Mouse (Mus musculus) kidney, adult 2 months (tissue): ENCODE measurements around the gene Vps13a. TPM values are rescaled to one million over a fixed set of nuclear protein-coding genes. Genes with fewer than 3 reads are reported as not detected.
"Not testable (repeated sequence)": the region's sequence is repeated elsewhere in the genome, so short reads cannot be mapped to it uniquely, and the experiment has no call there.

Experiments used
- DNase-seq: peaks from one replicate; pipeline ENCODE4 v3.0.0; 2021
- H3K27ac ChIP-seq: fragments of 200-500 bp; 2 replicates; pipeline ENCODE4 v1.5.1; 2012; ENCODE audit warnings: low read depth, low read length, control low read depth, inconsistent platforms; ENCODE audit not compliant: insufficient read depth
- H3K27me3 ChIP-seq: fragments of 200-500 bp; replicated peaks from 2 replicates; pipeline ENCODE4 v1.6.1; 2012; ENCODE audit warnings: mild to moderate bottlenecking, moderate library complexity, low read length, inconsistent platforms; ENCODE audit not compliant: control insufficient read depth, insufficient read depth
- H3K36me3 ChIP-seq: fragments of 200-500 bp; 2 replicates; pipeline ENCODE4 v1.6.1; 2012; ENCODE audit warnings: mild to moderate bottlenecking, moderate library complexity, low read length, inconsistent platforms; ENCODE audit not compliant: control insufficient read depth, insufficient read depth
- H3K4me1 ChIP-seq: fragments of 200-500 bp; 2 replicates; pipeline ENCODE4 v1.6.1; 2011; ENCODE audit warnings: low read length; ENCODE audit not compliant: control insufficient read depth, insufficient read depth
- H3K4me3 ChIP-seq: fragments of 200-500 bp; 2 replicates; pipeline ENCODE4 v1.5.1; 2011; ENCODE audit warnings: mild to moderate bottlenecking, low read depth, low read length, control low read depth; ENCODE audit not compliant: insufficient read depth
- CTCF ChIP-seq: fragments of 200-500 bp; conservative IDR thresholded peaks from 2 replicates; pipeline ENCODE4 v1.5.1; 2011; ENCODE audit warnings: low read depth, mild to moderate bottlenecking, control low read depth, low read length, moderate library complexity, mixed read lengths; ENCODE audit not compliant: insufficient read depth, insufficient read length
- POLR2A ChIP-seq: fragments of 200-500 bp; IDR thresholded peaks from one replicate; pipeline ENCODE4 v1.6.1; 2011; ENCODE audit warnings: low read depth, low read length, control low read depth
- WGBS: fragments of 180-500 bp; shearing (Covaris S2); methylation state at CpG from one replicate; pipeline ENCODE4 v1.1.7; 2018; 5-methylcytosine and 5-hydroxymethylcytosine counted together
- polyA plus RNA-seq: library from polyadenylated mRNA; depleted of rRNA; stranded (reverse); fragments of >200 nt; gene quantifications from 2 replicates; pipeline ENCODE4 v1.2.3, GENCODE M21; 2012

Vps13a gene
- polyA plus RNA-seq, 1 experiment = 4.2 TPM

- peak overlapping the region; percentile 4; the same call in 1 of the 2 replicates for H3K27ac ChIP-seq
- H3K4me3 ChIP-seq = peak overlapping the region; percentile 37; the same call in 1 of the 2 replicates
- TF ChIP-seq POLR2A (no peak), CTCF (no peak)
- 47% methylated on average over 11 of the region's 11 CpGs for WGBS
- no peaks in the 10 kb centered on the region for H3K27me3 ChIP-seq
- H3K4me1 ChIP-seq = no peaks in the 10 kb centered on the region
- no peaks in the 10 kb centered on the region for H3K36me3 ChIP-seq
- DNase-seq = peak; percentile 25
Observed at GRCm38 (mm10) chr19:16773237-16774016, 7.3 kb downstream of the Vps13a start.

GRCm38 (mm10) chr19:16767407-16767806, 13.3 kb downstream of the Vps13a start:
- TF ChIP-seq CTCF = no peak
- no peak for TF ChIP-seq POLR2A
- 69% methylated on average over 2 of the region's 2 CpGs for WGBS
- Histone ChIP-seq H3K4me1 (no peaks in the 10 kb centered on the region), H3K4me3 (no peak overlapping the region), H3K36me3 (no peaks in the 10 kb centered on the region), H3K27me3 (no peaks in the 10 kb centered on the region), H3K27ac (no peak overlapping the region)
- DNase-seq = no peak

GRCm38 (mm10) chr19:16757439-16757838, 23.3 kb downstream of the Vps13a start:
- WGBS = 94% methylated on average over 9 of the region's 9 CpGs
- H3K4me3 ChIP-seq, DNase-seq, H3K36me3 ChIP-seq, H3K27me3 ChIP-seq, H3K4me1 ChIP-seq, H3K27ac ChIP-seq: not testable (repeated sequence)

- no peak for DNase-seq
- Histone ChIP-seq H3K27ac (no peak overlapping the region), H3K4me1 (no peaks in the 10 kb centered on the region; the same call in 1 of the 2 replicates)
Observed at GRCm38 (mm10) chr19:16755854-16756253, 24.9 kb downstream of the Vps13a start.

GRCm38 (mm10) chr19:16755226-16755625, 25.5 kb downstream of the Vps13a start:
- 57% methylated on average over 7 of the region's 7 CpGs for WGBS

More at GRCm38 (mm10) chr19:16755854-16756253, 24.9 kb downstream of the Vps13a start:
- TF ChIP-seq POLR2A (no peak), CTCF (no peak)
- Histone ChIP-seq H3K27me3 (no peaks in the 10 kb centered on the region), H3K36me3 (no peaks in the 10 kb centered on the region), H3K4me3 (no peak overlapping the region)

DNA sequence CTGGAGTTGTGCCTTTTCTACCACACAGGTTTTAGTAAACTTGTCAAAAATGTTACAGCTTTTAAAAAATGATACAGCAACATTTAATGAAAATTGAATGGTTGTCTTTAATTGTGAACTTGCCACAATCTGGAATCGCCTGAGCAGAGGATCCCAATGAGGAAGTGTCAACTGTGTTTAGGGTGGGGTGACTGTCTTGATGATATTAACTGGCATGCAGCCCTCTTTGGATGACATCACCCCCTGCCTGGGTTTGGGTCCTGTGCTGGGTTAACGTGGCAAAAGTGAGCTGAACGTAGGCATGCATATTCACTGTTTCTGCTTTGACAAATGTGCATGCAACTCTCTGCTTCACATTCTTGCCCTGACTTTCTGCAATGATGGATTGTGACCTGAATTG, 27.6 kb downstream of the Vps13a start:
- H3K27ac ChIP-seq = no peak overlapping the region
- H3K4me3 ChIP-seq = no peak overlapping the region
- WGBS = 82% methylated on average over 3 of the region's 3 CpGs
- no peaks in the 10 kb centered on the region; the same call in 1 of the 2 replicates for H3K4me1 ChIP-seq
- H3K36me3 ChIP-seq = no peaks in the 10 kb centered on the region
- H3K27me3 ChIP-seq = no peaks in the 10 kb centered on the region
- DNase-seq = no peak
- TF ChIP-seq POLR2A = no peak
- TF ChIP-seq CTCF = no peak

More at GRCm38 (mm10) chr19:16755226-16755625, 25.5 kb downstream of the Vps13a start:
- no peaks in the 10 kb centered on the region for H3K36me3 ChIP-seq
- peak; percentile 65 for DNase-seq
- H3K4me3 ChIP-seq = no peak overlapping the region
- no peaks in the 10 kb centered on the region for H3K27me3 ChIP-seq
- no peak for TF ChIP-seq POLR2A
- no peak for TF ChIP-seq CTCF
- no peak overlapping the region for H3K27ac ChIP-seq
- no peaks in the 10 kb centered on the region; the same call in 1 of the 2 replicates for H3K4me1 ChIP-seq

GRCm38 (mm10) chr19:16736854-16737253, 43.9 kb downstream of the Vps13a start:
- Histone ChIP-seq H3K4me3 (no peak overlapping the region), H3K36me3 (peaks cover 4% of the 10 kb centered on the region), H3K27ac (no peak overlapping the region), H3K4me1 (no peaks in the 10 kb centered on the region), H3K27me3 (no peaks in the 10 kb centered on the region)
- WGBS = 88% methylated on average over 4 of the region's 4 CpGs
- no peak for DNase-seq
- TF ChIP-seq POLR2A = no peak
- no peak for TF ChIP-seq CTCF
